Mouse (Mus musculus): Measurements from ENCODE around the gene Sox2.

The Sox2 gene

DNA sequence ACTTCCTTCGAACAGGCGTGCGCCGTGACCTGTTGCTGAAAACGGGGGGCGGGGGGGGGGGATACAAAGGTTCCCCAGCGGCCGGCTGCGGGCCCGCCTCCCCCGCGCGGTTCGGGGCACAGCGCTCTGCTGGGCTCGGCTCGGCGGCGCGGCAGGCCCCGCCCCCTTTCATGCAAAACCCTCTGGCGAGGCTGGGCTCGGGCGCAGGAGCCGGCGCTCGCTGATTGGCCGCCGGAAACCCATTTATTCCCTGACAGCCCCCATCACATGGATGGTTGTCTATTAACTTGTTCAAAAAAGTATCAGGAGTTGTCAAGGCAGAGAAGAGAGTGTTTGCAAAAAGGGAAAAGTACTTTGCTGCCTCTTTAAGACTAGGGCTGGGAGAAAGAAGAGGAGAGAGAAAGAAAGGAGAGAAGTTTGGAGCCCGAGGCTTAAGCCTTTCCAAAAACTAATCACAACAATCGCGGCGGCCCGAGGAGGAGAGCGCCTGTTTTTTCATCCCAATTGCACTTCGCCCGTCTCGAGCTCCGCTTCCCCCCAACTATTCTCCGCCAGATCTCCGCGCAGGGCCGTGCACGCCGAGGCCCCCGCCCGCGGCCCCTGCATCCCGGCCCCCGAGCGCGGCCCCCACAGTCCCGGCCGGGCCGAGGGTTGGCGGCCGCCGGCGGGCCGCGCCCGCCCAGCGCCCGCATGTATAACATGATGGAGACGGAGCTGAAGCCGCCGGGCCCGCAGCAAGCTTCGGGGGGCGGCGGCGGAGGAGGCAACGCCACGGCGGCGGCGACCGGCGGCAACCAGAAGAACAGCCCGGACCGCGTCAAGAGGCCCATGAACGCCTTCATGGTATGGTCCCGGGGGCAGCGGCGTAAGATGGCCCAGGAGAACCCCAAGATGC, at the start of gene Sox2:
Gene Sox2, plus strand, starts transcription at position 680 of the 895 bp plus-strand sequence.
- peak; percentile 57 for DNase-seq (ENCODE audit: low spot score)

DNA sequence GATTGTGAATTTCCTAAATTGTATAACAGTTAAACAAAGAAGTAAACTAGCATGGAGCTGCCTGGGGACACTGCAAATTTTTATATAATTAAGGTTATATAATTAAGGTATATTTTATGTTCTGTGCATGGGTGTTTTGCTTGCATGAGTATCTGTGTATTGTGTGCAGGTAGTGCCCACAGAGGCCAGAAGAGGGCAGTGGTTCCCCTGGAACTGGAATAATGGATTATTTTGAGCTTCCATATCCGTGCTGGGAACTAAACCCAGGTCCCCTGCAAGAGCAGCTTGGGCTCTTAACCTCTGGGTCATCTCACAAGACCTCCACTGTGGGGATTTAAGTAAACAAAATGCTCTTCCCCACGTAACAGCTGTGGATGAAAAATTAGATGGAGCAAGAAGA, 49.1 kb upstream of the Sox2 start:
- DNase-seq (ENCODE audit: low spot score), result no peak

DNA sequence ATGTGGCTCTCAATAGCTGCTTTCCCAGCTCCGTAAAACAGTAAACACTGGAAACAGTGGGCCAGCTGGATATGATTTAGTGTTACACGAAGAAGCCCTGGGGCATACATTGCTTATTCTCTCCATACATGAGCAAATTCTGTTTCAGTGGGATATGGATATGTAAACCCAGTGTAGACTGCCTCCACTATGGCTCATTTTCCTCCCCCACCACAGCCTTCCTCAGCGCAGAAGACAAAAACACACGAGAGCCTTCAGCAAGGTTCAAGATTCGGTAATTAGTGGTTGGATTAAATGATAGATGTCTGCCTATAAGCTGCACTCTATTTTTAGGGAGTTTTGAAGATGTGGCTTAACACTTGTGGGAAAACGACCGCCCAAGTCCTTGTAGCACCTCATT, 36.1 kb upstream of the Sox2 start:
- no peak for DNase-seq (ENCODE audit: low spot score)

DNA sequence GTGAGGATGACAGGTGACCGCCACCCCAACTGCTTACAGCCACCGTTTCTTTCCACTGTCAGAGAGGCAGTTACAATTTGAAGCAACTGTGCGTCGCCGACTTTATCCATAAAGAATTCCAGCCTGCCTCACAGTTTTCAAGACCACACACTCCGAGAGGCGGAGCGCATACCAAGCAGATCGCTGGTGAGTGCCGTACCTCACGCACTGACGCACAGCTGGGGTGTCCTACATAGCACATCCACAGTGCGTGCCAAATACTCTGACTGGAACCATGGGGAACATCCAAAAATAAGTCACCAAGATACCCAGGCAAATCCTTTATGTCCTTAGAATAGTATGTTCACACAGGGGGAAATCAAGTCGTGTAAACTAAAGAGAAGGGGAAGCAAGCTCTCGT, 34.7 kb upstream of the Sox2 start:
- DNase-seq (ENCODE audit: low spot score), result no peak

DNA sequence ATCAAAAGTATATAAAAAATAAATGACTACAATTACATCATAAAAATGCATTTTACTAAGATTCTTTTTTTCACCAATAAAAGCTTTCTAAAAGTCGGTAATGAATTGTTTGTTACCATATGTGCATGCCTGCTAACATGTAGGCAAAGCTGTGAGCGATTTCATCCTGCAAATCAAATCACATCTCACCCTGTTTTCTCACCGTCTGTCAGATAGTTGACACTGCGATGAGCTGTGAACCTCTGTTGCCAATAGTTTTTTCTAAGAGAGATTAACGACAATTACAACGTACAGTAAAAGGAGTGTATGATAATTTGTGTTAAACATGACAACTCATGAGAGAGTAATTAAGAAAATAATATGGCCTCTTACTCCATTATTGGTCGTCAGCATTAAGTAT, 31.3 kb upstream of the Sox2 start:
- DNase-seq (ENCODE audit: low spot score), result no peak

DNA sequence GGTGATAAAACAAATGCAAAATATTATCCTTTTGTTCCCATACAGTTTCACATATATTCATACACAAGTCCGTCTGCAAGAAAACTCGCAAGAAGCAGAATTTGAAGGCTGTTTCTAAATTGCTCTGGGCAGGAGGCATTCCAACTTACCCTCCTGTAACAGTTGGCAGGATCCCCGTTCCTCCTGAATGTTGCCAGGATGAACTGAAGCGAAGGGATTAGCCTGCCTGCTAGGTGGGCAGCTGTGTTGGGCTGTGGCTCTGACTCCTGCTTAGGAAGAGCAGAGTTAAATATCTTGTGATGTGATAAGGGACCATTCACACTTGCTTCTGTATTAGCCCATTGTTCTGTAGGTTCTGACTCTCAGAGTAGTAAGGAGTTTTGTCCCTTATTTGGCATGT, 30.1 kb upstream of the Sox2 start:
- DNase-seq (ENCODE audit: low spot score), result no peak

DNA sequence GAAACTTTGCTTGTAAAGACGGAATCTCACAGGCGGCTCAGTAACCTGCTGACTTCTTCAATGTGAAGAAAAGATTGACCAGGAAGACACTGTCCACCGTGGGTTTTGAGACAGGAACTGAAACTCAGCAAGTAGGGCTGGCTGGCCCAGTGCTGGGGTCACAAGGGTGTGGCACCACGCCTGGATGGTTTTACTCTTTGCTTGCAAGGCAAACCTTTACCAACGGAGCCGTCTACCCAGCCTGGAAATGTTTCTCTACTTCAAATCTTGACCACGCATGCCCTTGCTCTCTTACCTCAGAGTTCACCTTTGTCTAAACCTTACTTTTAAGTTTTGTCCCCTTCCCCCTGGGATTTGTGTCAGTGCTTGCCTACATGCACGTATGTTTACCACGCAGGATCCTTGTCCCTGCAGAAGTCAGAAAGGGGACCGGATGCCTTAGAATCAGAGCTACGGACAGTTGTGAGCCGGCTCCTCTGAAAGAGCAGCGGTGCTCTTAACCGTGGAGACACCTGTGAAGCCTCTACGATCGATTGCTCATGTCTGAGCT, 25.4 kb upstream of the Sox2 start:
- DNase-seq (ENCODE audit: low spot score), result no peak

DNA sequence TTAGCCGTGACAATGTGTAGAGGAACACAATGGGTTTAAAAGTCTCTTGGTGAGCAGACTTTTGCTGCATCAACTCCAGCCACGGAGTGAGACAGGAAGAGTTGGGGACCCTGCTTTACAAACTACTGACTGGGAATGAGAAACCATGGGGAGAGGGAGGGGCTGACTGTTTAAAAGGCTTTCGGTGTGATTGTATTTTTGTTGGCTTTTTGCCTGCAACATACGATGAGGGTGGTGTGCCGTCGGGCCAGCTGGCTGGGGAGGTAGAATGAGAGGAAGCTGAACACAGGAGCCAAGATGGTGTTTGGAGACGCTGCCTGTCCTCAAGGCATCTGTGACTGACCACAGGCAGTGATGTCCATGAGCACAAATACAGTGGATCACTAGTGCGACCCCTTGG, 23.7 kb upstream of the Sox2 start:
- no peak for DNase-seq (ENCODE audit: low spot score)

DNA sequence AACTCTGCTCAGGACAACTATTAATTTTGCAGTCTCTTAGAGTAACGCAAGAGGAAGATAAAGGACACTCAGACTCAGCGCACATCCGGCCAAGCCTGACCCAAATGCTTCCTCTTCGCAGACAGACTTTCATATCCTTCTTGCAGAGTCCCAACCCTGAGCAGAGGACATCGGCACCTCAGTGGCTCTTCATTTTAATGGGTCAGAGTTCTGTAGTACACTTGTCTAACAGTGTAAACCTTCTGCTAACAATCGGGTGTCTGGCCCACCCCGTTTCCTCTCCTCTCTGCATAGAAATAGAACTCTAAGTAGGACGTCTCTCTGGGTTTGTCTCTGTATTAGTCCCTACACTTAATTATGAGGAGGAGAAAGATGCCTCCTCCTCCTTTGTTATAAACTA, 20.2 kb upstream of the Sox2 start:
- DNase-seq (ENCODE audit: low spot score), result no peak

DNA sequence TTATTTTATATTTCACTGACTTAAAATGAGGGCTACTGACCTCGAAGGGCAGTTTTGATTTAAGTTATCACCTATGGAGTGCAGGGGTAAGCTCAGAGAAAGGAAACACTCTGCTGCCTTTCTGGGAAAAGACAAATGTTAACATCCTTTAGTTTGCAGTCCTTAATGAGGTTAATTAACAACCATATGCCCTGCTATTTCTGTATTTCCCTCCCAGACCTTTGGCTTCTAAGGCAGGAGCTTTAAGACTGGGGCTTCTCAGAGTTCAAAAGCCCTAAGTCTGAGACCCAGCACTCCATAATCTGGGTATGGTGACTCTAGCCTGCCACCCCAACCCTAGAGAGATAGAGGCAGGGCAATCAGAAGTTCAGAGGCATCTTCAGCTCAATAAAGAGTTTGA, 19.5 kb upstream of the Sox2 start:
- DNase-seq (ENCODE audit: low spot score), result no peak

DNA sequence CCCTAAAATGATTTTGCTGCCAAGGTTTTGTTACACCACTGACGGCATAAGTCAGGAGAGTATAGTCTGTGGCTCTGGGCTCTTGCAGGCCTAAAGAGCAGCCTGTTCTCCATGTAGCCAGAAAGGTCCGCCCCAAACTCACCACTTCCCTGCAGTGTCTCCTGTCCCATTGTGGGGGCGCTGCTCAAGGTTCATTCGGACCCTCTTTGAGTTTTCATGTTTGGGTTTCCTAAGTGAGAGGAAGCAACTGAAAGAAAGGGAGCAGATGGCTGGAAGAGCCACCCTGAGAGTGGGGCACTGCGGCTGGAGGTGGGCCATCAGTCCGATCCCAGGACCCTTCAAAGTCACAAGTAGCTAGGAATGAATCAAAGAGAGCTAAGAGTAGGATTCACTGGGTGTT, 13.2 kb upstream of the Sox2 start:
- no peak for DNase-seq (ENCODE audit: low spot score)

DNA sequence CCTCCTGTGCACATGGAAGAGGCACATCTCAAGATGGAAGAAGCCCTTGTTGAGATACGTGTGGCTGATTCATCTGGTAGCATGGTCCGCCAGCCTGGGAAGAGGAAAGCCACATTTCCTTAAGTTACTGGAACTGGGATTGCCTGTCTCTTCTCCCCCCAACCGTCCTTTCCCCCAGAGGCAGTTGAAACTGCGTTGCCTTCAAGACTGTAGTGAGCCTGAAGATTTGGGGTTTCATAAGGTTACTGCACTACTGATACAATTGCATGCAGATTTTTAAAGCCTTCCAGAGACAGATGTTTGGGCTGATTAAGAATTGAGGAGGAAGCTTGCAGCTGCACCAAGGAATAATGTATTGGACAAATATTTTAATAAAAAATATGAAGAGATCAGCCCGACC, 12.7 kb upstream of the Sox2 start:
- no peak for DNase-seq (ENCODE audit: low spot score)

DNA sequence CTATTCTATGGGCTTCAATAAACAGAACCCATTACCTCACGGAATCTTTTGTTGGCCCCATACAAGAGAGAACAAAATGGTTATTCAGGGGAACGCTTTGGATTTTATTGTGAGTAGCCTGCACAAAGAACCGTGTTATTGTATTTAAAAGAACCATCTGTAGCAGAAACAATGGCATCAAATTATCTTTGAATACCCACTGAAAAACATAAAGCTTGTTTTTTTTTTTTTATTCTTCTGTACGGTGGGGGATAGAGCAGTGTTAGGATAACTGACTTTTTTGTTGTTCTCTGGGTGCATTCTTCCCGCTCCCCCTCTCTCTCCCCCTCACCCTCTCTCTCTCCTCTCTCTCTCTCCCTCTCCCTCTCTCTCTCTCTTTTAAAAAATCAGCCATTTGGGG, 12.3 kb upstream of the Sox2 start:
- no peak for DNase-seq (ENCODE audit: low spot score)

DNA sequence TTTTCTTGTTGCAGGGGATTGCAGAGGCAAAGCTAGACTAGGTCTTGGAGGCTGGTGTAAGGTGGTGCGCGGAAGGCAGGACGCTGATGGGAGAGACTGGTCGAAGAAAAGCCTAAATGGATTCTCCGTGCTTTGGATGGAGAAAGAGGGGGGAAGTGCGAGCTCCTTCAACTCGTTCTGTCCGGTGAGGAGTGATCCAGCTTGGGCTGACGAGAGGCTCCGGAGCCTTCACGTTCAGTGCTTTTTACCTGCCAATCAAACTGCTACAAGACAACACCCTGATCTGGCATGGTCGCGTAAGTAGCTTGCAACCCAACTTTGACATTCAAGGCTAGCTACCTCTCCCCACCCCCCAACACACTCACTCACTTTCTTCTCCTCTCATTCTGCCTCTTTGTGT, 11.9 kb upstream of the Sox2 start:
- DNase-seq (ENCODE audit: low spot score), result no peak

DNA sequence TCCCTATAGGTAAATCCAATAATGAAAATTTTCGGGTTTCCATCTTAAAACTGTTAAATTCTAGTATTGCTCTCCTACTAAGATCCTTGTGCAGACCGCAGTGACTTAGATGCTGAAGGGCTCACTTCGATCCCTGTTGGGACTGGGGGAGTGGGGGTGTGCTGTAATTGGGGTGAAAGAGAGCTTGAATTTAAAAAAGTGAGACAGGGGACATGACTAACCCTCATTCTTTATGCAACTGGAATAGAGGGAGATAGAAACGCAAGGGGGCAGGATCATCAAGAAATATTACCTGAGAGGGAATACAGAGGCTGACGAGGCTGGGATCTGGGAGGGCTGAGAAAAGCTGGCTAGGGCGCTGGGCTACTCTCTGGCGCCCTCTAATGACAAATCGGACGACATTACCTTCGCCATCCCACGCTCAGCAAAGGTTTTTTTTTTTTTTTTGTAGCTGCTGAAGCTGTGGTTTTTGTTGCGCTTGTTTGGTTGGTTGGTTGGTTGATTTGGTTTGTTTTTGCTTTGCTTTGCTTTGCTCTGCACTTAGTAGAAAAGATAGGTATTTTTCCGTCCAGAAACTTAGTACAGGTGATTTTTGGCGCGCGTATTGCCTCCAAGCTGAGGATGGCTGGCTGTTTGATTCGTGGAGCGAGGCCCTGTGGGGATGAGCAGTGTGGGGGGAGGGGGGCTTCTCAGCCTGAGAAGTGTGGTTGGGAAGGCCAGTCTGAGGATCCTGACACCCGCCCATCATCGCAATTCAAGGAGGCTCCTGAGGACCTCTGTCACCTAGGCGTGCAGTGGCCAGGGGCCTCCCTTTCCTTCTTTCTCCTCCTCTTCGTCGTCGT, 11.0 kb upstream of the Sox2 start:
- DNase-seq (ENCODE audit: low spot score), result no peak

DNA sequence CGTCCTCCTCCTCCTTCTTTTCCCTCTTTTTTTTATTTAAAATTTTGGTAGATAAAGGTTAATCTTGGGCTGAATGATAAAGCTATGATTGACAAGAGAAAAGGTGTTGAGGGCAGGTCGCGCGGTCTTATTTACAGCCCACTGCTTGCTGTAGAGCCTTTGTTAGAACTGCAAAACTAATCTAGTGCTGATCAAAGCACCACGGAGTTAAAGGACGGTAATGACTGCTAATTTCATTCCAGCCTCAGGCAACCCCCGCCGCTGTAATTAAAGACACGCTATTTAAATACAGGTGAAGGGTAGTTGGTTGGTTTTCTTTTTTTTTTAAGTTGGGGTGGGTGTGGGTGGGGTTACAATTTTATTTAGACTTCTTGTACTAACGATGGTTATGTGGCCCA, 10.3 kb upstream of the Sox2 start:
- DNase-seq (ENCODE audit: low spot score), result no peak

DNA sequence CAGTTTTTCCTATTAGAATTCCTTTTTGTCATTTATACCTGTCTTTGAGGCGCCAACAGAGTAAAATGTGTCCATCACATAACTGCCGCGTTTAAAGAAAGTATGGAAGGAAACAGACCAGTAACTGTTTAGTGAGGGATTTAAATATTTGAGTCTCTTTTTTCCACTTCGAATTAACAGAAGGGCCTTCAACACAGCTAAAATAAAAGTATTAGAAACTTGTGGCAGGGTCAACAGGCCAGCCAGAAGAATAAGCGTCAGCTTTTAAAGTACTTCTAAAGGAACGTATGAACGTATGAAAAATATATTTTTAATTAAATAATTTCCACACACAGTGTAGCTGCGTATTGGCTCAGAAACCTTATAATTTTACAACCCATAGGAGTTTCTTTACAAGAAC, 9.9 kb upstream of the Sox2 start:
- no peak for DNase-seq (ENCODE audit: low spot score)

DNA sequence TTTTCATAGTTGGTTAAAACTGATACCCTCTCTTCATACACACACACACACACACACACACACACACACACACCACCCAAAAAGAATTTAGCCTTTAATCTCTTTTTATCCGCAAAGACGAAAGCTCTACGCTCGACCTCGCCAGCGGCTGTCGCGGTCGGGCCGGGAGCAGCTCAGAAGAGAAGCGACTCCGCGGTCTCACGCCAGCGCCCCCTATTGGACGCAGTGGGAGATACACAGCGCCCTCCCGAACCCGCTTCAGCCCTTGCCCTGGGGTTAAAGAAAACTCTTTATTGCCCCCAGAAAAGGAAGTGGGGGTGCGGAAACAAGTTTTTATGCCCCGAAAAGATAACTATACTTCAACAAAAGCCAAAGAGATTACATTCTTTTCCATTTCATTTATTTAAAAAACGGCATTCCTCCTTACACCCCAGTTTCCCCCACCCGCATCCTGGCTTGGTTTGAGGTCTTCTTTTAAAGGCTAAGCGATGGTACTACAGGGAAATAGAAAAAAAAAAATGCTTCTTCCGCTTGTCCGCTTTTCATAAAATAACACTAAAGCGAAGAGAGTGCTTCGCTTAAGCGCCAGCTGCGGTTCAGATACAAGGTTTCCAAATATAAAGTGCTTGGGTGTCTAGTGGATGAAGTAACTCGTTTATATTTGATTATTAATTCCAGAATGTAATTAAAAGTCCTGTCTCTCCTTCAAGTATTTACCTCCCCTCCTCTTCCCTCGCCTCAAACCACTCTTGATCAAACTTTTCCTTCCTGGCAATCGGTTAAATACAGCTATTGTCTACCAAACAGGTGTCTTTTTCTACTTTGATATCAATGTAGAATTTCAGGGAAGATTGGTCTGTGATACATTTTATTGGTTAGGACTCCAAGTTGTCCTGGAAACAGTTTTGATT, 9.3 kb upstream of the Sox2 start:
- DNase-seq (ENCODE audit: low spot score), result no peak

DNA sequence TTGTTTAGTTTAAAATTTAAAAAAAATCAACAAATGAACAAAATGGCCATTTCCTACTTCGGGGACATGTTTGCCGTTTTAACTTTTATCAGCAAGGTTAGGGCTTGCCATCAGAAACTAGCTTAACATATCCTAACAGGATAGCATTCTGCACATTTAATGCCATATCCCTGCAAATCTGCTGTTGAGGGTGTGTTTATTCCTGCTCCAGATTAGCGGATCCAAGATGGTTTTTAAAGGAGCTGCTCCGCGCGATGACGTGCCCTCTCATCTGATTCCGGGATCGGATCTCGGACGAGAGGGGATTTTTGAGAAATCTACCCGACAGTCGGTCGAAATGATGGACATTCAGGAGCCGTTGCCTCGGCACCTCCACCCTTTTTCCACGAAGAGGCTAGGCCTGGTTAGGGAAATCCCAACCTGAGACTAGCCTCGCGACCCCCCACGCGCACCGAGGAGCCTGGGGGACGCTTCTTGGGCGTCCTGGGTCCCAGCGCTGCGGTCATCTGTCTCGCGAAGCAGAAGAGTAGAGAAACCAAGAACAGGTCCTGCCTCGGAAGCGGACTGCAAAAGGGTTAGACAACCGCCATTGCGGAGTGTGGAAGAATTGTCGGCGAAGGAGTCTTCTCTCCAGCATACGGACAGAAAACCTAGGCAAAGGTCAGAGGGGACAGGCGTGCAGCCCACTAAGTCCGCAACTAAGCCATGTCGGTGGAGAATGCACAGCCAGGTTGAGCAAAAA, 8.3 kb upstream of the Sox2 start:
- DNase-seq (ENCODE audit: low spot score), result no peak

DNA sequence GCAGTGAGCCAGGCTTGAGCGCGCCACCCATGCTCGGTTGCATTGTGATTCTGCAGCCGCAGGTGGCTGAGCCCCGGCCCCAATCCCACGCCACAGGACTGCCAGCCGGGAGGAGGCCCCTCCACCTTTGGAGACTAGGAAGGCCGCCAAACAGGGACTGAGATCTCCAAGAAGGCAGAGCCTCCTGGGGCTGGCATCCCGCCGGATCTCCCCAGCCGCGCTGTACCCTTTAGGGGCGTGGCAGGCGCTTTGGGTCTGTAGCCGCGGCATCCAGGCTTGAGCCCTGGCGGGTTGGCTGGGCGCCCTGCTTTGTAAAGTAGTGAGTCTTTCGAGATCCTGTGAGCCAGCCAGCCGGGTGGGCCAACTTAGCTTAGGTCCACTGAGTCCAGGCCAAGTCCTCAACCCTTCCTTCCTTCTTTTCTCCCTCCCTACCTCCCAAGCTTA, 7.7 kb upstream of the Sox2 start:
- no peak for DNase-seq (ENCODE audit: low spot score)

DNA sequence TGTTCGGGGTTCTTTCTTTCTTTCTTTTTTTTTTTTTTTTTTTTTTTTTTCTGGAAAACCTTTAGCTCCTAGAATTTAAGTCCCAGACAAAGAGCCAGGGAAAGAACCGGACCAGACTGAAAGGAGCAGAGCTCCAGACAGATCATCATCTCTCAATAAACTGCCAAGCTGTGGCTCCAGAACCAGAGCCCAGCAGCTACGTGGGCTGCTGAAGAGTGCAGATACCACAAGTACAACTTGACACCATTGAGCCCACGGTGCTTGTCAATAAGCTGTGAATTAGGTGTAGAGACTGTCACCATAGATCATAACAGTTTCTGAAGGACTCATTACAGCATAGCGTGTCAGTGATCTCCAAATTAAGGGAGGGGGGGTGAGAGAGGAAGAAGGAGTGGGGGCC, 7.1 kb upstream of the Sox2 start:
- DNase-seq (ENCODE audit: low spot score), result no peak
